Mouse (Mus musculus) liver, embryonic 14.5 days (tissue): Measurements from ENCODE around the gene Usf2. TPM values are rescaled to one million over a fixed set of nuclear protein-coding genes. Genes with fewer than 3 reads are reported as not detected.

Experiments used
- ATAC-seq: fragments of 200-750 bp; cut with Nextera tagmentation; 2 replicates; pipeline ENCODE4 v1.8.0; 2017; ENCODE audit warnings: moderate number of reproducible peaks, mild to moderate bottlenecking, moderate library complexity; ENCODE audit not compliant: insufficient read depth
- DNase-seq, 3 experiments: peaks; one replicate each; pipeline ENCODE4 v3.0.0-alpha.2; 2012 to 2013; ENCODE audit warnings: low read depth in 3 of 3, low spot score in 3 of 3
- H3K27ac ChIP-seq: fragments of 300-500 bp; sonication (generic); 2 replicates; pipeline ENCODE4 v1.5.1; 2014; ENCODE audit warnings: moderate library complexity, mild to moderate bottlenecking, control low read depth, inconsistent platforms
- H3K27me3 ChIP-seq: fragments of 300-500 bp; sonication (generic); 2 replicates; pipeline ENCODE4 v1.6.1; 2014; ENCODE audit warnings: mild to moderate bottlenecking, low read length, moderate library complexity; ENCODE audit not compliant: control insufficient read depth, insufficient read depth
- H3K36me3 ChIP-seq: fragments of 300-500 bp; sonication (generic); replicated peaks from 2 replicates; pipeline ENCODE4 v1.6.1; 2014; ENCODE audit warnings: low read depth; ENCODE audit not compliant: control insufficient read depth, insufficient read depth
- H3K4me1 ChIP-seq, 2 experiments: fragments of 200-500 bp in 1 of 2; fragments of 300-500 bp in 1 of 2; sonication (generic) in 1 of 2; replicated peaks; 2 replicates each; pipeline ENCODE4 v1.6.1; 2012 to 2014; ENCODE audit warnings: antibody characterized with exemption in 1 of 2, inconsistent platforms in 1 of 2, low read length in 1 of 2; ENCODE audit not compliant: control insufficient read depth in 2 of 2, insufficient read depth in 2 of 2
- H3K4me2 ChIP-seq: fragments of 300-500 bp; sonication (generic); 2 replicates; pipeline ENCODE4 v1.6.1; 2014; ENCODE audit warnings: low read depth, mild to moderate bottlenecking, control low read depth, moderate library complexity
- H3K4me3 ChIP-seq, 2 experiments: fragments of 200-500 bp in 1 of 2; fragments of 300-500 bp in 1 of 2; sonication (generic) in 1 of 2; 2 replicates each; pipeline ENCODE4 v1.5.1; 2012 to 2014; ENCODE audit warnings: low read depth in 2 of 2, low read length in 2 of 2, mild to moderate bottlenecking in 2 of 2, control low read depth in 1 of 2, inconsistent platforms in 1 of 2, moderate library complexity in 1 of 2; ENCODE audit not compliant: insufficient read depth in 1 of 2
- H3K9ac ChIP-seq: fragments of 300-500 bp; sonication (generic); replicated peaks from 2 replicates; pipeline ENCODE4 v1.6.1; 2014; ENCODE audit warnings: mild to moderate bottlenecking, control low read depth, moderate library complexity
- H3K9me3 ChIP-seq: fragments of 300-500 bp; sonication (generic); 2 replicates; pipeline ENCODE4 v1.6.1; 2016; ENCODE audit warnings: low read length, mixed read lengths; ENCODE audit not compliant: control insufficient read depth
- CTCF ChIP-seq: IDR thresholded peaks from 2 replicates; pipeline ENCODE4 v1.5.1; 2016; ENCODE audit warnings: antibody characterized with exemption, low read depth, control low read depth
- EP300 ChIP-seq: IDR thresholded peaks from 2 replicates; pipeline ENCODE4 v1.6.1; 2016; ENCODE audit warnings: antibody characterized with exemption, low read depth
- WGBS: fragments of 180-500 bp; shearing (Covaris S2); extraction: QIAGEN DNeasy Blood & Tissue Kit; methylation state at CpG from one replicate; pipeline ENCODE4 v1.1.7; 2014; ENCODE audit not compliant: insufficient replicate concordance; 5-methylcytosine and 5-hydroxymethylcytosine counted together
- polyA plus RNA-seq, 2 experiments: library from polyadenylated mRNA; depleted of rRNA in 1 of 2; stranded (reverse) in 1 of 2; unstranded in 1 of 2; fragments of >200 nt; fragmentation: Nextera tagmentation in 1 of 2; extraction: Ambion mirVana in 1 of 2; gene quantifications; 2 replicates each; pipeline versions ENCODE4 v1.2.1 to v1.2.3; 2012 to 2014

Usf2 gene
- polyA plus RNA-seq, 2 experiments, result 10.2 to 50.6 TPM

- H3K27me3 ChIP-seq, result no peaks in the 10 kb centered on the region
- H3K4me1 ChIP-seq, result peaks cover 12 to 22% of the 10 kb centered on the region in 2 experiments
- no peak overlapping the region for H3K27ac ChIP-seq
- H3K4me3 ChIP-seq, result no peak overlapping the region
- DNase-seq (no peak), ATAC-seq (no peak)
- 85% methylated on average over 9 of the region's 9 CpGs for WGBS
- TF ChIP-seq CTCF (no peak), EP300 (no peak)
- no peak overlapping the region for H3K4me2 ChIP-seq
- peaks cover 12% of the 10 kb centered on the region for H3K36me3 ChIP-seq
- no peak overlapping the region for H3K9ac ChIP-seq
- no peaks in the 10 kb centered on the region for H3K9me3 ChIP-seq
These were observed 2.4 kb upstream of the Usf2 start for GRCm38 (mm10) chr7:30958866-30959487.

GRCm38 (mm10) chr7:30958109-30958865 lies 1.7 kb upstream of the Usf2 start:
- Histone ChIP-seq H3K4me1 (peaks cover 7 to 19% of the 10 kb centered on the region in 2 experiments), H3K4me3 (peak overlapping the region; percentile 61 to 80), H3K27ac (peak overlapping the region; percentile 65), H3K27me3 (no peaks in the 10 kb centered on the region), H3K4me2 (peak overlapping the region; percentile 85), H3K36me3 (peaks cover 19% of the 10 kb centered on the region), H3K9ac (peak overlapping the region; percentile 76), H3K9me3 (no peaks in the 10 kb centered on the region)
- TF ChIP-seq EP300 (no peak), CTCF (no peak)
- DNase-seq (no peak), ATAC-seq (no peak)
- 73% methylated on average over 28 of the region's 28 CpGs for WGBS

DNA sequence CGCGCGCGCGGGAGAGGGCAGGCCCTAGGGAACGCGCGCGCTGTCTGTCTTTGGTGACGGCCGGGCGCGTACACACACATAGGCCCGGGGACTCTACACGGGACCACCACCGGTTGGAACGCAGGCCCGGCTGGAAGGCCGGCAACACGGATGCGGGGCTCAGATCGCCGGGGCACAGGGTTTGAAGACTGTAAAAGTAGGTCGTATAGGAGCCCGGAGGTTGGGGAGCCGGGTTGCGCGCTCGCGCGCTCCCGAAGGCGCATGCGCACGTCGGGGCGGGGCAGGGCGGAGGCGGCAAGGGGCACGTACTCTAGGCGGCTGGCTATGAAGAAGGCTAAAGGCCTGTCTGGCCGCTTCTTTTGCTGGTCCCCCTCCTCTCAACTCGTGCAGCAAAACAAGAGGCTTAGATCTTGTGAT lies 772 bp upstream of the Usf2 start:
- Histone ChIP-seq H3K36me3 (peaks cover 28% of the 10 kb centered on the region), H3K4me1 (peaks cover 7 to 19% of the 10 kb centered on the region in 2 experiments)

DNA sequence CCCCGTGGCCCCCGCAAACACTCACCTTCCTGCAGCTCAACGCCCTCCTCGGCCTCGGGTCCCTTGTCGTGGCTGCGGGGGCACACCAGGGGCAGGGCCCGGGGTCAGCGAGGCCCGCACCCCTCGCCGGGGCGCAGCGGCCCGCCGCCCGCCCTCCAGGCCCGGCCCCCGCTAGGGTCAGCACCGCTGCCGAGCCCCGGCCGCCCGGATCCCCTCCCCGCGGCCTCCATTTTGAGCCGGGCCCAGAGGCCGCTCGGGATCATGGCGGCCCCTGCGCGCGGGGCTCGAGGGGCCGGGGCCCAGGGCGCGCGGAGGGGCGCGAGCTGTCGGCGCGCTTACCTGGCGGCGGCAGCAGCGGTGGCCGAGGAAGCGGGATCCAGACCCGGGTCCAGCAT lies 249 bp downstream of the Usf2 start:
- H3K27ac ChIP-seq, result peak overlapping the region; percentile 81
- 1% methylated on average over 21 of the region's 49 CpGs for WGBS
- H3K27me3 ChIP-seq, result no peaks in the 10 kb centered on the region
- H3K4me2 ChIP-seq, result peak overlapping the region; percentile 85
- DNase-seq, result no peak
- peak overlapping the region; percentile 76 for H3K9ac ChIP-seq
- peaks cover 34% of the 10 kb centered on the region for H3K36me3 ChIP-seq
- H3K9me3 ChIP-seq, result no peaks in the 10 kb centered on the region
- H3K4me1 ChIP-seq, result peaks cover 7 to 19% of the 10 kb centered on the region in 2 experiments
- ATAC-seq, result peak; percentile 27; the same call in 1 of the 2 replicates
- no peak for TF ChIP-seq EP300
- TF ChIP-seq CTCF, result no peak
- peak overlapping the region; percentile 61 to 80 for H3K4me3 ChIP-seq

More for the DNA sequence above, 772 bp upstream of the Usf2 start:
- peak overlapping the region; percentile 61 to 80 for H3K4me3 ChIP-seq
- H3K27me3 ChIP-seq, result no peaks in the 10 kb centered on the region
- WGBS, result 0% methylated on average over 43 of the region's 43 CpGs
- peak; percentile 81 for ATAC-seq
- TF ChIP-seq EP300 (no peak), CTCF (no peak)
- DNase-seq, result peak; percentile 72 to 79 (median 77)
- no peaks in the 10 kb centered on the region for H3K9me3 ChIP-seq
- peak overlapping the region; percentile 76 for H3K9ac ChIP-seq
- peak overlapping the region; percentile 85 for H3K4me2 ChIP-seq
- H3K27ac ChIP-seq, result peak overlapping the region; percentile 81
